Mouse (Mus musculus): Measurements from ENCODE around the gene Plcb2. TPM values are rescaled to one million over a fixed set of nuclear protein-coding genes. Genes with fewer than 3 reads are reported as not detected.

Plcb2 gene
- total RNA-seq, 2 experiments from 2014 or later: 0.08 to 0.27 TPM

- intact Hi-C loops (cut with DNase I; ENCODE audit: low total_unique reads): no loop called here
- no peak for DNase-seq
These were observed 31.6 kb downstream of the Plcb2 start for GRCm38 (mm10) chr2:118696451-118697308.

- DNase-seq: peak; percentile 27
- intact Hi-C loops (cut with DNase I; ENCODE audit: low total_unique reads): no loop called here
These were observed 32.5 kb downstream of the Plcb2 start for GRCm38 (mm10) chr2:118695677-118696232.

GRCm38 (mm10) chr2:118693370-118693966 is 34.8 kb downstream of the Plcb2 start:
- no peak for DNase-seq

GRCm38 (mm10) chr2:118689875-118690274 is 38.4 kb downstream of the Plcb2 start:
- no peak for DNase-seq
- intact Hi-C loops (cut with DNase I; ENCODE audit: low total_unique reads): no loop called here

More at GRCm38 (mm10) chr2:118693370-118693966, 34.8 kb downstream of the Plcb2 start:
- intact Hi-C loops (cut with DNase I; ENCODE audit: low total_unique reads): loop anchor here (2.0 kb wide), 1 partner anchor 55 kb away; no protein-coding TSS in a partner anchor

GRCm38 (mm10) chr2:118687791-118688190 is 40.4 kb downstream of the Plcb2 start:
- DNase-seq: no peak
- intact Hi-C loops (cut with DNase I; ENCODE audit: low total_unique reads): no loop called here

GRCm38 (mm10) chr2:118686693-118687092 is 41.5 kb downstream of the Plcb2 start:
- intact Hi-C loops (cut with DNase I; ENCODE audit: low total_unique reads): no loop called here
- DNase-seq: no peak

- no peak for DNase-seq
- intact Hi-C loops (cut with DNase I; ENCODE audit: low total_unique reads): no loop called here
These were observed 43.1 kb downstream of the Plcb2 start for GRCm38 (mm10) chr2:118685088-118685487.

GRCm38 (mm10) chr2:118682544-118683260 is 45.5 kb downstream of the Plcb2 start:
- no peak for DNase-seq
- intact Hi-C loops (cut with DNase I; ENCODE audit: low total_unique reads): no loop called here

- DNase-seq: no peak
- intact Hi-C loops (cut with DNase I; ENCODE audit: low total_unique reads): no loop called here
These were observed 47.3 kb downstream of the Plcb2 start for GRCm38 (mm10) chr2:118680926-118681325.

- no peak for DNase-seq
- intact Hi-C loops (cut with DNase I; ENCODE audit: low total_unique reads): no loop called here
These were observed 48.7 kb downstream of the Plcb2 start for GRCm38 (mm10) chr2:118679577-118679976.

GRCm38 (mm10) chr2:118677817-118678216 is 50.4 kb downstream of the Plcb2 start:
- intact Hi-C loops (cut with DNase I; ENCODE audit: low total_unique reads): no loop called here
- DNase-seq: no peak

- peak; percentile 20 for DNase-seq
- intact Hi-C loops (cut with DNase I; ENCODE audit: low total_unique reads): no loop called here
These were observed 51.1 kb downstream of the Plcb2 start for GRCm38 (mm10) chr2:118676839-118677741.

- no peak for DNase-seq
- intact Hi-C loops (cut with DNase I; ENCODE audit: low total_unique reads): no loop called here
These were observed 53.7 kb downstream of the Plcb2 start for GRCm38 (mm10) chr2:118674500-118674899.

GRCm38 (mm10) chr2:118673686-118674465 is 54.4 kb downstream of the Plcb2 start:
- intact Hi-C loops (cut with DNase I; ENCODE audit: low total_unique reads): no loop called here
- no peak for DNase-seq

- intact Hi-C loops (cut with DNase I; ENCODE audit: low total_unique reads): no loop called here
- no peak for DNase-seq
These were observed 56.5 kb downstream of the Plcb2 start for GRCm38 (mm10) chr2:118671728-118672127.

GRCm38 (mm10) chr2:118669785-118670184 is 58.5 kb downstream of the Plcb2 start:
- intact Hi-C loops (cut with DNase I; ENCODE audit: low total_unique reads): no loop called here
- DNase-seq: no peak

GRCm38 (mm10) chr2:118669245-118669644 is 59.0 kb downstream of the Plcb2 start:
- no peak for DNase-seq
- intact Hi-C loops (cut with DNase I; ENCODE audit: low total_unique reads): no loop called here

GRCm38 (mm10) chr2:118667181-118667580 is 61.1 kb downstream of the Plcb2 start:
- DNase-seq: no peak
- intact Hi-C loops (cut with DNase I; ENCODE audit: low total_unique reads): no loop called here

Measured in gastrocnemius, postnatal 14 days (tissue).